Mouse (Mus musculus) gastrocnemius, postnatal 10 days (tissue): ENCODE data around the gene 1700018F24Rik. TPM values are rescaled to one million over a fixed set of nuclear protein-coding genes. Genes with fewer than 3 reads are reported as not detected.
"Not testable (repeated sequence)": the region's sequence is repeated elsewhere in the genome, so short reads cannot be mapped to it uniquely, and the experiment has no call there.

Experiments
- DNase-seq: peaks from one replicate; pipeline ENCODE4 v3.0.0; 2021; ENCODE audit warnings: mixed read lengths
- total RNA-seq, 2 experiments: library from RNA; stranded (reverse); gene quantifications; 2 replicates each; pipeline ENCODE4 v1.2.3; 2021

Gene 1700018F24Rik
- total RNA-seq, 2 experiments from 2014 or later, result not detected

- DNase-seq, result not testable (repeated sequence)
Observed at GRCm38 (mm10) chr5:145083201-145083600, 40.4 kb downstream of the 1700018F24Rik start.

DNA sequence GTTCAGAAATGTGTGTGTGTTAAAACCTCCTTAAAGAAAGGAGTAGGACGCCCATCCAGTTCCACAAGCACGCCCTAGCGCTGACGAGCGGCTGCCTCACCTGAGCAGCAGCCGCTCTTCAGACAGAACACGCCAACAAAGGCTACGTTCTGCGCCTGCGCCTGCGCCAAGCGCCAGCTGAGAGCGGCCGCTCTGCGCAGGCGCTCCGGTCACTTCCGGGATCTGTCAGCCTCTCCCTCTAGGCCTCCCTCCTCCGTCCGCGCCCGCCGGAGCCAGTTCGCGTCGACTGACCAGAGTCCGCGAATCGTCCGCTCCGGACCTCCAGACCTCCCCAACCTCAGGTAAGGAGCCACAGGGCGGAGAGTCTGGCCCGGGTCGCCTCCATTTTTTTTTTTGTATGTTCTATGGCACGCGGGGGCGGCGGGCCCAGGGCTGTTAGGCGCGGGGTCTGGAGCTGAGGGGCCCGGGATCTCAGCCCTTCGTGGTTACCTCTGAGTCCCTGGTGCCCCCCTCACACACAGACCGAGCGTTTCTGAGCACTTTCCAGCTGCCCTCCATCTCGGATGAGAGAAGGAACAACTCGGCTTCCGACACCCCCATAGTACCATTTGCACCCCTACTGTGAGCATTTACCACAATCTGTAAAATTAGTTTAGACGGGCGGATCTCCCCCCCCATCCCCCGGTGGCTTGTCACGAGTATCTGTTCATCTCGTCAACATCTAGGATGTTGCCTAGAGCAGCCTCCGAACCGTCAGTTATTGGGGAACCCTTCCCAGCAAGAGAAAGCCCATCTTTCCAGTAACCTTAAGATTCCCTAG lies 41.1 kb downstream of the 1700018F24Rik start, which contains the start of the genes Arpc1a and Kpna7:
Arpc1a (plus strand) TSS at position 199 of the 820 bp plus-strand sequence.
Kpna7 (minus strand) TSS at position 399 of the 820 bp plus-strand sequence.
- DNase-seq, result peak; percentile 96

DNA sequence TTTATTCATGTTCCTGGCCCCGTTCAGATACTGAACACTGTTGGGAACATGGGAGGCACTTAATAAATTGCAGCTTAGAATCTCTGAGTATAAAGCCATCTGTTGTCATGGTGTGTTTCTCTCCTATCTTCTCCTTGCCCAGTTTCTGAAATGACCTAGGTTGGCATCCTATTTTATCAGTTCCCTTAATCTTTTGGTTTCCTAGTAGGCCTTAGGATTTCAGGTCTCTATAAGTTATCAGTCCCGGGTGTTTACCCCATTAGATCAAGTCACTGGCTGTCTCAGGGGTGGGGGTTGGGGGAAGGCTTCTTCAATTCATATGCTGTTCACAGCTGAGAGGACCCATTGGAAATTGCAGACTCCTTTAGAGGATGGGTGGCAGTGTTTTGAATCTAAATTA lies 42.0 kb downstream of the 1700018F24Rik start:
- DNase-seq, result no peak

- no peak for DNase-seq
Observed at GRCm38 (mm10) chr5:145088186-145088585, 45.4 kb downstream of the 1700018F24Rik start.

GRCm38 (mm10) chr5:145089878-145090277 lies 47.1 kb downstream of the 1700018F24Rik start:
- no peak for DNase-seq

Other genes starting within 250 kb of the 1700018F24Rik start
- 10 to 100 TPM; 15.7 to 20.2 TPM for gene Smurf1, start 77.1 kb upstream of the 1700018F24Rik start, total RNA-seq
- gene Gm4871, start 10.2 kb upstream of the 1700018F24Rik start, total RNA-seq, result not detected
- gene Arpc1a, start 40.8 kb downstream of the 1700018F24Rik start, total RNA-seq, result 10 to 100 TPM; 42.7 to 43.7 TPM
- not detected for gene Kpna7, start 41.0 kb downstream of the 1700018F24Rik start, total RNA-seq
- 10 to 100 TPM; 78.4 to 98.3 TPM for gene Arpc1b, start 71.2 kb downstream of the 1700018F24Rik start, total RNA-seq
- gene Pdap1, start 97.2 kb downstream of the 1700018F24Rik start, total RNA-seq, result 10 to 100 TPM; 70.6 to 74.2 TPM
- 10 to 100 TPM; 66.9 to 70.9 TPM for gene Bud31, start 97.4 kb downstream of the 1700018F24Rik start, total RNA-seq
- gene Ptcd1, start 124.1 kb downstream of the 1700018F24Rik start, total RNA-seq, result 10 to 100 TPM in 1 of 2 experiments, 1 to 10 TPM in 1; 9.9 to 11.0 TPM
- gene Cpsf4, start 124.2 kb downstream of the 1700018F24Rik start, total RNA-seq, result 10 to 100 TPM; 11.6 to 13.8 TPM
- 100 to 1,000 TPM; 566 to 668 TPM for gene Atp5j2, start 149.1 kb downstream of the 1700018F24Rik start, total RNA-seq
- 1 to 10 TPM; 6.1 to 6.6 TPM for gene Zkscan14, start 158.9 kb downstream of the 1700018F24Rik start, total RNA-seq
- gene Zkscan5, start 161.6 kb downstream of the 1700018F24Rik start, total RNA-seq, result 1 to 10 TPM; 7.7 to 9.9 TPM
- 10 to 100 TPM; 13.7 to 16.9 TPM for gene Zfp655, start 188.7 kb downstream of the 1700018F24Rik start, total RNA-seq
- 10 to 100 TPM; 10.9 to 12.0 TPM for gene Zscan25, start 237.5 kb downstream of the 1700018F24Rik start, total RNA-seq